Mouse (Mus musculus): ENCODE results near the gene Ankmy1. TPM values are rescaled to one million over a fixed set of nuclear protein-coding genes. Genes with fewer than 3 reads are reported as not detected.

The Ankmy1 gene
- polyA plus RNA-seq, 2 experiments: 0.02 TPM; not detected in 1

DNA sequence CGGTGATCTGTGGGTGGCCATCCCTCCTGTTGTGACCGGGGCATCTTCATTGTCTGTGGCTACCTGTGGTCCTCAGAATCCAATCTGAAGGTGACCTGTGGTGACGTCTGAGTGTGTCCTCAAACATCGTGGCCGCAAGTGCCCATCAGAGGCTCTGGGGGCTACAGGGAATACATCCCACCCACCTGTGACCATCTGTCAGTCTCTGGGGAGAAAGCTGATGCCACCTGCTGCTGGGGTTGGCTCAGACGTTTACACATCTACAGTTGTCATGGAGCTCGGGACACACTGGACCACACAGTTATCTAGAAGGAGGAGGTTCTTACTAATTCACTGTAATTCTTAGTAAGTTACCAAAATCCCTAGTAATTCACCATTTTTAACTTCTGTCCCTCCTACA lies 63.5 kb downstream of the Ankmy1 start:
- Histone ChIP-seq H3K4me2 (ENCODE audit: low read depth) (no peak overlapping the region), H3K9ac (replicated peaks) (no peak overlapping the region), H3K9me3 (ENCODE audit: control insufficient read depth, low read length) (no peaks in the 10 kb centered on the region), H3K27me3 (ENCODE audit: control insufficient read depth, insufficient read depth, low read length) (no peaks in the 10 kb centered on the region), H3K4me1 (replicated peaks; ENCODE audit: control insufficient read depth in 2 of 2, insufficient read depth in 2 of 2, low read length in 1 of 2) (no peaks in the 10 kb centered on the region), H3K27ac (no peak overlapping the region), H3K36me3 (replicated peaks; ENCODE audit: control insufficient read depth, insufficient read depth, low read depth) (no peaks in the 10 kb centered on the region), H3K4me3 (ENCODE audit: insufficient read depth in 1 of 2, low read depth in 2 of 2, low read length in 2 of 2) (no peak overlapping the region)
- ATAC-seq (ENCODE audit: insufficient read depth) (no peak), DNase-seq (ENCODE audit: low read depth in 3 of 3, low spot score in 3 of 3) (no peak)
- 51% methylated on average over 7 of the region's 7 CpGs for WGBS (ENCODE audit: insufficient replicate concordance)
- TF ChIP-seq CTCF (IDR thresholded peaks at IDR 0.05; ENCODE audit: low read depth) (no peak), EP300 (IDR thresholded peaks at IDR 0.05; ENCODE audit: low read depth) (no peak)

DNA sequence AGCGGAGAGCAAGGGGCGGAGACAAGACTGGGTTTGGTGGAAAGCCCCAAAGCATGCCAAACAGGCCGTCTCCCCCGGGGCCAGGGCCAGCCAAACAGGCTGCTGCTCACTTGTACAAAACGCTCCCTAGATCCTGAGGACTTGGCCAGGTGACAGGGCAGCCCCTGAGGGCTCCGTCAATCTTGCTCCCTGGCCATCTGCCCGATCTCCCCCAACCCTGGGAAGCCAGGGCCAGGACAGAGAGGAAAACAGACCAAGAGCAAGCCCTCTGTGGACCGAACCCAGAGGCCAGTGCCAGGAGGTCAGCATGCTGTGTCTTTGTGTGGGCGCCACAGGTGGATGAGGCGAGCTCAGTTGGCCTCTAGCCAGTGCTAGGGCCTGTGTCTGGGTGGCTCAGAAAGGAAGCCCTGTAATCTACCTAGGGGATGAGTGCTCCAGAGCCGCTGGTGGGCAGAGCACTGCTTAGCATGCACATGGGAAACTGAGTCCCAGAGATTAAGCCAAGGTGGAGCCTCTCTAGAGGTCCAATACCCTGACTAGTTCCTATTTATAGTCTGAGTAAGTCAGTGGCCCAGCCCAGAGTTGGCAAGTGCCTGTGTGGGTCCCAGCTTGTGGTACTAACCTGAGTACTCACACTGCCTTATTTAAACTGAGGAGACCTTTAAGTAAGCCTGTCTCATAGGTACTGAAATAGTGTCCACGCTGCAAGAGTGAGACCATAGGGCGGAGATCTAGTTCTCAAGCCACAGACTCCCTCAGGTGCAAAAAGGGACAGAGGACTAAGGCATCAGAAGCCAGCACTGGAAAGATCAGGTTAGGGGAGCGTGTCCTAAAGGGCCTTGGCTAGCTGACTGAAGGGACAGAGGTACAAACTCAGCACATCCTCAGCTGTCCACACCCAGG lies 64.5 kb downstream of the Ankmy1 start:
- DNase-seq (ENCODE audit: low read depth in 3 of 3, low spot score in 3 of 3) (no peak), ATAC-seq (ENCODE audit: insufficient read depth) (no peak)
- no peaks in the 10 kb centered on the region for H3K9me3 ChIP-seq (ENCODE audit: control insufficient read depth, low read length)
- WGBS (ENCODE audit: insufficient replicate concordance): 66% methylated on average over 14 of the region's 14 CpGs
- peaks cover 5% of the 10 kb centered on the region for H3K27me3 ChIP-seq (ENCODE audit: control insufficient read depth, insufficient read depth, low read length)
- no peaks in the 10 kb centered on the region for H3K36me3 ChIP-seq (replicated peaks; ENCODE audit: control insufficient read depth, insufficient read depth, low read depth)
- no peaks in the 10 kb centered on the region for H3K4me1 ChIP-seq (replicated peaks; ENCODE audit: control insufficient read depth in 2 of 2, insufficient read depth in 2 of 2, low read length in 1 of 2)
- no peak overlapping the region for H3K4me2 ChIP-seq (ENCODE audit: low read depth)
- no peak overlapping the region for H3K4me3 ChIP-seq (ENCODE audit: insufficient read depth in 1 of 2, low read depth in 2 of 2, low read length in 2 of 2)
- no peak overlapping the region for H3K9ac ChIP-seq (replicated peaks)
- no peak for TF ChIP-seq CTCF (IDR thresholded peaks at IDR 0.05; ENCODE audit: low read depth)
- TF ChIP-seq EP300 (IDR thresholded peaks at IDR 0.05; ENCODE audit: low read depth): no peak
- no peak overlapping the region for H3K27ac ChIP-seq

DNA sequence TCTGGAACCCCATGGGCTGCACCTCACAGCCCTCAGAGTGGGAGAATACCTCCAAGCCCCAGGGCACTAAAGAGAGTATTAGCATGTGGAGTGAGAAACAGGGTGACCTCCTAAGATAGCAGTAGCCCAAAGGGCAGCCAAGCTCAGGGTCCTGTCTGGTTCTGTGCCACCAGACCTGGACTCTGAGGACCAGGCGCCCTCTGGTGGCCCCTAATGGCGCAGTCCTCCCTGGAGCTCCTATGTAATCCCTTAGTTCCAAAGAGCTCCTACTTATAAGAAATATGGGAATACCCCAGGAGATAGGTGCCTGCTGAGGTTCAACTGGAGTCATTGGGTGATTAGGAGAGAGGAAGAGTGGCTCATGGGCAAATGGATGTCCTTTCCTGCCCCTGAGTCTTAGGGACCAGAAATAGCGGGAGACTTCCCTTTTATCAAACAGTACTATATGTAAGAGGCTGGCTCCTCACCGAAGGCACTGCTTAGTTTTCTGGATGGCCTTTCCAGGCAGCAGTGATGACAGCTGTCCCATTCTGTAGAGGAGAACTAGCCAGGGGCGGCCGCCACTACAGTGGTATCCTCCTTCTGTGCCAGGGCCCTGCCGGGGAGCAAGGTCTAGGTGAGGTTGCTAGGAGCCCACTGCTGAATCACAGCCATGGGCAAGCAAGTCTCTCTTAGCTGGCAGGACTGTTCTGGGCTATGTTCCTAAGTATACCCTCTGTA lies 68.6 kb downstream of the Ankmy1 start:
- no peak overlapping the region for H3K27ac ChIP-seq
- 34% methylated on average over 7 of the region's 7 CpGs for WGBS (ENCODE audit: insufficient replicate concordance)
- H3K4me2 ChIP-seq (ENCODE audit: low read depth): no peak overlapping the region
- ATAC-seq (ENCODE audit: insufficient read depth) (no peak), DNase-seq (ENCODE audit: low read depth in 3 of 3, low spot score in 3 of 3) (peak; percentile 15 to 23 (median 19))
- H3K36me3 ChIP-seq (replicated peaks; ENCODE audit: control insufficient read depth, insufficient read depth, low read depth): no peaks in the 10 kb centered on the region
- TF ChIP-seq EP300 (IDR thresholded peaks at IDR 0.05; ENCODE audit: low read depth) (no peak), CTCF (IDR thresholded peaks at IDR 0.05; ENCODE audit: low read depth) (peak; percentile 80)
- no peak overlapping the region for H3K9ac ChIP-seq (replicated peaks)
- no peaks in the 10 kb centered on the region for H3K9me3 ChIP-seq (ENCODE audit: control insufficient read depth, low read length)
- H3K4me3 ChIP-seq (ENCODE audit: insufficient read depth in 1 of 2, low read depth in 2 of 2, low read length in 2 of 2): no peak overlapping the region
- no peaks in the 10 kb centered on the region for H3K4me1 ChIP-seq (replicated peaks; ENCODE audit: control insufficient read depth in 2 of 2, insufficient read depth in 2 of 2, low read length in 1 of 2)
- peaks cover 41% of the 10 kb centered on the region for H3K27me3 ChIP-seq (ENCODE audit: control insufficient read depth, insufficient read depth, low read length)

GRCm38 (mm10) chr1:92832011-92833010 lies 70.4 kb downstream of the Ankmy1 start:
- H3K4me1 ChIP-seq (replicated peaks; ENCODE audit: control insufficient read depth in 2 of 2, insufficient read depth in 2 of 2, low read length in 1 of 2): no peaks in the 10 kb centered on the region
- no peak overlapping the region for H3K27ac ChIP-seq
- peak overlapping the region; percentile 60 for H3K4me2 ChIP-seq (ENCODE audit: low read depth)
- H3K27me3 ChIP-seq (ENCODE audit: control insufficient read depth, insufficient read depth, low read length): peaks cover 41% of the 10 kb centered on the region
- no peak overlapping the region; the same call in 1 of the 2 replicates for H3K9ac ChIP-seq (replicated peaks)
- peak; percentile 8; the same call in 1 of the 2 replicates for ATAC-seq (ENCODE audit: insufficient read depth)
- H3K36me3 ChIP-seq (replicated peaks; ENCODE audit: control insufficient read depth, insufficient read depth, low read depth): no peaks in the 10 kb centered on the region
- 2% methylated on average over 61 of the region's 62 CpGs for WGBS (ENCODE audit: insufficient replicate concordance)
- no peak for DNase-seq (ENCODE audit: low read depth in 3 of 3, low spot score in 3 of 3)
- peak overlapping the region; percentile 45 to 49 for H3K4me3 ChIP-seq (ENCODE audit: insufficient read depth in 1 of 2, low read depth in 2 of 2, low read length in 2 of 2)
- H3K9me3 ChIP-seq (ENCODE audit: control insufficient read depth, low read length): no peaks in the 10 kb centered on the region
- TF ChIP-seq CTCF (IDR thresholded peaks at IDR 0.05; ENCODE audit: low read depth) (no peak), EP300 (IDR thresholded peaks at IDR 0.05; ENCODE audit: low read depth) (no peak)
